Mouse (Mus musculus): ENCODE data around the gene Cdx4. TPM values are rescaled to one million over a fixed set of nuclear protein-coding genes. Genes with fewer than 3 reads are reported as not detected.

Gene Cdx4
- not detected for total RNA-seq (2023)

GRCm38 (mm10) chrX:103321146-103321545, at the start of gene Cdx4:
TSS of gene Cdx4 (plus strand) at chrX:103321398.

GRCm38 (mm10) chrX:103356287-103356686, 35.1 kb downstream of the Cdx4 start, which contains the start of gene Chic1:
TSS of gene Chic1 (plus strand) at chrX:103356476.

Other genes with a start within 250 kb of the Cdx4 start
- gene Nap1l2, start 134.8 kb upstream of the Cdx4 start, total RNA-seq (2023), result under 1 TPM; 0.26 to 0.27 TPM
- gene Chic1, start 35.1 kb downstream of the Cdx4 start, total RNA-seq (2023), result under 1 TPM; 0.18 to 0.24 TPM
- gene Tsx, start 93.1 kb downstream of the Cdx4 start, total RNA-seq (2023), result not detected
- not detected for gene Gm26992, start 100.6 kb downstream of the Cdx4 start, total RNA-seq (2023)

Data from monocyte, adult 59 days (primary cell).